Mouse (Mus musculus) right cerebral cortex, postnatal 25 days (tissue): ENCODE measurements around the gene Sik2.

ENCODE experiments used
- DNase-seq: peaks from one replicate; pipeline ENCODE4 v3.0.0; 2022

Sik2 gene

GRCm38 (mm10) chr9:51008841-51009655 is at the start of gene Sik2:
Gene Sik2 (minus strand): TSS chr9:51009073.
- peak; percentile 87 for DNase-seq

GRCm38 (mm10) chr9:51056360-51057324 is 47.8 kb upstream of the Sik2 start:
- DNase-seq = no peak

GRCm38 (mm10) chr9:51052180-51052579 is 43.3 kb upstream of the Sik2 start:
- DNase-seq = no peak

GRCm38 (mm10) chr9:51042136-51042535 is 33.3 kb upstream of the Sik2 start:
- no peak for DNase-seq

GRCm38 (mm10) chr9:51041491-51041980 is 32.7 kb upstream of the Sik2 start:
- DNase-seq = no peak

- no peak for DNase-seq
Observed at GRCm38 (mm10) chr9:51032785-51033529, 24.1 kb upstream of the Sik2 start.

GRCm38 (mm10) chr9:51032291-51032690 is 23.4 kb upstream of the Sik2 start:
- DNase-seq = no peak

GRCm38 (mm10) chr9:51031603-51032002 is 22.7 kb upstream of the Sik2 start:
- no peak for DNase-seq

GRCm38 (mm10) chr9:51030147-51030546 is 21.3 kb upstream of the Sik2 start:
- no peak for DNase-seq

- no peak for DNase-seq
Observed at GRCm38 (mm10) chr9:51026952-51027351, 18.1 kb upstream of the Sik2 start.

- no peak for DNase-seq
Observed at GRCm38 (mm10) chr9:51021123-51021795, 12.4 kb upstream of the Sik2 start.

GRCm38 (mm10) chr9:51020351-51020750 is 11.5 kb upstream of the Sik2 start:
- DNase-seq = no peak

GRCm38 (mm10) chr9:51019670-51020069 is 10.8 kb upstream of the Sik2 start:
- no peak for DNase-seq

- DNase-seq = no peak
Observed at GRCm38 (mm10) chr9:51015732-51016131, 6.9 kb upstream of the Sik2 start.

GRCm38 (mm10) chr9:51013644-51014043 is 4.8 kb upstream of the Sik2 start:
- DNase-seq = no peak

GRCm38 (mm10) chr9:51009656-51009950 is 730 bp upstream of the Sik2 start:
- DNase-seq = no peak

- DNase-seq = peak; percentile 22
Observed at GRCm38 (mm10) chr9:51008068-51008840, 619 bp downstream of the Sik2 start.

GRCm38 (mm10) chr9:51007726-51008067 is 1.2 kb downstream of the Sik2 start:
- no peak for DNase-seq

- peak; percentile 32 for DNase-seq
Observed at GRCm38 (mm10) chr9:51006846-51007245, 2.0 kb downstream of the Sik2 start.

- DNase-seq = no peak
Observed at GRCm38 (mm10) chr9:51004062-51004461, 4.8 kb downstream of the Sik2 start.

- DNase-seq = no peak
Observed at GRCm38 (mm10) chr9:50986677-50987076, 22.2 kb downstream of the Sik2 start.

- no peak for DNase-seq
Observed at GRCm38 (mm10) chr9:50986123-50986522, 22.8 kb downstream of the Sik2 start.
